1 mouse cellular context compared by ENCODE assay signal in the genomic region with DNA sequence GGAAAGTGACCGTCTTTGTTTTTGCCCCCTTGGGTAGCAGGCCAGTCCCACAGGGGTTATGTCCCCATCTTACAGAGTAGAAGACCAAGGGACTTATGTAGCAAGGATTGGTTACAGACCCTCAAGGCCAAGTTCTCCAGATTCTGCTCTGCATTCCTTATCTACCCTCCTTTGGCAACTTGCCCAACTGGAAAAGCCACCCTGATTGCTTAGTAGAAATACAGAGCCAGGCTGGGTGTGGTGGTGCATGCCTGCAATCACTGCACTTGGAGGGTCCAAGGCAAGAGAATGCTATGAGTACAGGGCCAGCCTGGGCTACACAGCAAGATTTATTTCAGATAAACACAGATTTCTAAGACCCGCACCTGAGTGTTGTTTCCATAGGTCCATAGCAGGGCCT.
TF ChIP-seq lines count a peak whose summit lies in the region.

No protein-coding gene starts in this region.

TF ChIP-seq in MEL, 35 proteins besides CTCF, POLR2A, EP300 and RAD21:
- TF ChIP-seq ZNF384 (IDR thresholded peaks at IDR 0.05; ENCODE audit: low read depth, low read length) (no peak), ZKSCAN1 (IDR thresholded peaks at IDR 0.05; ENCODE audit: low read depth, low read length) (no peak), ZMIZ1 (IDR thresholded peaks at IDR 0.05; ENCODE audit: low read depth, low read length) (no peak), MYC (IDR thresholded peaks at IDR 0.05; ENCODE audit: low read depth, low read length) (no peak), SIN3A (IDR thresholded peaks at IDR 0.05; ENCODE audit: low read length) (no peak), MYB (IDR thresholded peaks at IDR 0.05; ENCODE audit: low read depth, low read length) (no peak), SMC3 (IDR thresholded peaks at IDR 0.05; ENCODE audit: low read depth, low read length) (no peak), CHD1 (IDR thresholded peaks at IDR 0.05; ENCODE audit: low read depth, low read length) (no peak), USF1 (IDR thresholded peaks at IDR 0.05; ENCODE audit: low read depth, low read length) (no peak)
